21 mouse cellular contexts compared by ENCODE assay signal in genomic region chrX:102090605-102091004, GRCm38 (mm10).
"Had no signal": no experiment of that assay in that cellular context is flagged by ENCODE, and none has a peak within 500 bp of the region (broad histone marks: within the 10 kb centered on the region; RNA-seq: fewer than 3 reads in every experiment).

No protein-coding gene starts in this region.

- H3K4me3 ChIP-seq: kidney, embryonic 15.5 days; limb, embryonic 10.5 days; limb, embryonic 13.5 days; liver, embryonic 12.5 days; liver, embryonic 15.5 days; lung, embryonic 15.5 days had no signal

- H3K9ac ChIP-seq: kidney, embryonic 15.5 days; limb, embryonic 13.5 days; liver, embryonic 12.5 days; liver, embryonic 15.5 days; lung, embryonic 15.5 days had no signal

- DNase-seq: kidney, adult 11 months; kidney, adult 8-10 months; kidney, postnatal 14 days; kidney, postnatal 4 days; layer of hippocampus, adult 9-11 months; liver; lung, adult 18-20 months; lung, postnatal 10 days; midbrain, embryonic 14.5 days; right cerebral cortex, postnatal 4 days; thymus, adult 2 months; thymus, postnatal 14 days; thymus, postnatal 4 days had no signal

- H3K36me3 ChIP-seq: kidney, embryonic 15.5 days; limb, embryonic 10.5 days; limb, embryonic 13.5 days; liver, embryonic 12.5 days; liver, embryonic 15.5 days; lung, embryonic 15.5 days had no signal

- H3K4me2 ChIP-seq: kidney, embryonic 15.5 days; limb, embryonic 13.5 days; liver, embryonic 12.5 days; liver, embryonic 15.5 days; lung, embryonic 15.5 days; midbrain, embryonic 11.5 days had no signal

- ATAC-seq: liver, embryonic 12.5 days had no signal

- H3K9me3 ChIP-seq: kidney, embryonic 15.5 days; limb, embryonic 10.5 days; limb, embryonic 13.5 days; liver, embryonic 12.5 days; liver, embryonic 15.5 days; lung, embryonic 15.5 days had no signal

- H3K27ac ChIP-seq: kidney, embryonic 15.5 days; limb, embryonic 10.5 days; limb, embryonic 13.5 days; liver, embryonic 12.5 days; liver, embryonic 15.5 days; lung, embryonic 15.5 days; macrophage had no signal

- H3K4me1 ChIP-seq: kidney, embryonic 15.5 days; limb, embryonic 10.5 days; limb, embryonic 13.5 days; liver, embryonic 12.5 days; liver, embryonic 15.5 days; lung, embryonic 15.5 days had no signal
